Mouse (Mus musculus) left cerebral cortex, postnatal 14 days (tissue): ENCODE data around the gene Rhcg. TPM values are rescaled to one million over a fixed set of nuclear protein-coding genes. Genes with fewer than 3 reads are reported as not detected.
A peak's percentile ranks its signal among the peaks of the same experiment; 100 is the strongest.

Experiments used
- DNase-seq, 2 experiments: peaks; one replicate each; pipeline ENCODE4 v3.0.0; 2021 to 2022; ENCODE audit warnings: low spot score in 2 of 2, mixed read lengths in 1 of 2
- intact Hi-C: fragments of 180-260 bp; cut with DNase I; formaldehyde crosslinking; loops from one replicate; pipeline ENCODE4 v1.15.1; 2025
- long read RNA-seq, 2 experiments: library from polyadenylated mRNA; stranded (forward); transcript quantifications; one replicate each; pipeline ENCODE4 v2.0.0; 2021
- total RNA-seq, 2 experiments: library from RNA; stranded (reverse); gene quantifications; 2 replicates each; pipeline ENCODE4 v1.2.3; 2021

Gene Rhcg
- total RNA-seq, result 1 to 10 TPM; 1.7 to 3.0 TPM
- long read RNA-seq, experiment 1, partial matches to known transcripts, result 1 of 2 reads
- long read RNA-seq, experiment 1, other reads (novel, unspliced or antisense), result 0 of 2 reads
- long read RNA-seq, experiment 2, partial matches to known transcripts, result 0 of 1 reads
- long read RNA-seq, experiment 2, other reads (novel, unspliced or antisense), result 0 of 1 reads

DNA sequence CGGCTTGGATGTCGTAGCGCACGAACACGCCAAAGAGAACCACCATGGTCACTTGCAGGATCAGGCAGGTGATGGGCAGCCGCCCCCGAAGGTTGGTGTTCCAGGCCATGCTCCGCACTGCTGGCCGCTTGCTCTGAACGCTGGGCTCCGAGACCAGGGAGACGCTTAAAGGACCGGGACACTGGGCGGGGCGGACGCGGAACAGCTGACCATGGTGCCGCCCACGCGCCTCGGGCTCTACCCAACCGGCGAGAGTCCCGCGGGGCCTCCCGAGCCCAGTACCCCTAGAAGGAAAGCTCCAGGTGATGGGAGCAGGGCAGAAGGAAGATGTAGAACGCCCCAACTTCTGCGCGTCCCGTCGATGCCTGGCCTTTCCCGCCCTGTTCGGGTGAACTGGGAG lies at the start of gene Rhcg:
Gene Rhcg, minus strand, starts transcription at position 240 of the 400 bp plus-strand sequence.
- DNase-seq, result no peak
- intact Hi-C loops, result loop anchor here (10.0 kb wide), 1 partner anchor 167 kb away; no protein-coding TSS in a partner anchor

DNA sequence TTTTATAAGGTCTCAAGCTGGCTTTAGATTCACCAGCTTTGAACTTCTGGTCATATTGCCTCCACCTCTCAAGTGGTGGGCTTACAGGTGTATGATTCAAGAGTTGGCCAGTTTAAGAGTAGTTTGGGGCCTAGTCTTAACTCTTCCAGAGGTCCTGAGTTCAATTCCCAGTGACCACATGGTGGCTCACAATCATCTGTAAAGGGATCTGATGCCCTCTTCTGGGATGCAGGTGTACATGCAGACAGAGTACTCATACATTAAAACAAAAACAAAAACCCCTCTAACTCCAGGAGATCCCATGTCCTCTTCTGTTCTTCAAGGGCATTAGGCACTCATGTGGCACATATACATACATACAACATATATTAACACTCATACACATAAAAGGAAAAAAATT lies 49.2 kb upstream of the Rhcg start:
- intact Hi-C loops, result no loop called here
- no peak for DNase-seq

DNA sequence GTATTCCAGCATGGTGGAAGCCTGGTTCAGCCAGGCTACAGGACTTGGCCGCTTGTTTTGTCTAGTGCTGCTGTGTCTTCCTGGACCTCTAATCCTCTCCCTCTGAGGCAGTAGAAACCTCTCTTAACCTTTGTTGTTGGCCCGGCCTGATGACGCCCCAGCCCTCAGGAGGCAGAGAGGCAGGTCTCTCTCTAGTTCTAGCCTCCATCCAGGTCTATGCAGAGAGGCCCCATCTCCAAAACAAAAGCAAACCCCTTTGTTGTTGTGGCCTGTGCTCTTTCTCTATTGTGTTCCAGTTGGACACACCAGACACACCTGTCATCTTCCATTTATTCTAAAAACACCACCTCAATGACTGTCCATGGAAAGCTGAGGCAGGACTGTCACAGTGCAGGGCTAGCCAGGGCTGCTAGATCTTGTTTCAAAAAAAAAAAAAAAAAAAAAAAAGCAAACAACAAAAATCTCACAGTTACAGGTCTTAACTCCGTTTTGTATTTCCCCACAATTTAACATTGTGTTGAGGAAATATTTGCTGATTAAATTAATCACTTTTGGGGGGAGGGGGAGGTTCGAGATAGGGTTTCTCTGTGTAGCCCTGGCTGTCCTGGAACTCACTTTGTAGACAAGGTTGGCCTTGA lies 43.9 kb upstream of the Rhcg start:
- no peak for DNase-seq
- intact Hi-C loops, result loop anchor here (5.0 kb wide), 1 partner anchor 61 kb away; no protein-coding TSS in a partner anchor

DNA sequence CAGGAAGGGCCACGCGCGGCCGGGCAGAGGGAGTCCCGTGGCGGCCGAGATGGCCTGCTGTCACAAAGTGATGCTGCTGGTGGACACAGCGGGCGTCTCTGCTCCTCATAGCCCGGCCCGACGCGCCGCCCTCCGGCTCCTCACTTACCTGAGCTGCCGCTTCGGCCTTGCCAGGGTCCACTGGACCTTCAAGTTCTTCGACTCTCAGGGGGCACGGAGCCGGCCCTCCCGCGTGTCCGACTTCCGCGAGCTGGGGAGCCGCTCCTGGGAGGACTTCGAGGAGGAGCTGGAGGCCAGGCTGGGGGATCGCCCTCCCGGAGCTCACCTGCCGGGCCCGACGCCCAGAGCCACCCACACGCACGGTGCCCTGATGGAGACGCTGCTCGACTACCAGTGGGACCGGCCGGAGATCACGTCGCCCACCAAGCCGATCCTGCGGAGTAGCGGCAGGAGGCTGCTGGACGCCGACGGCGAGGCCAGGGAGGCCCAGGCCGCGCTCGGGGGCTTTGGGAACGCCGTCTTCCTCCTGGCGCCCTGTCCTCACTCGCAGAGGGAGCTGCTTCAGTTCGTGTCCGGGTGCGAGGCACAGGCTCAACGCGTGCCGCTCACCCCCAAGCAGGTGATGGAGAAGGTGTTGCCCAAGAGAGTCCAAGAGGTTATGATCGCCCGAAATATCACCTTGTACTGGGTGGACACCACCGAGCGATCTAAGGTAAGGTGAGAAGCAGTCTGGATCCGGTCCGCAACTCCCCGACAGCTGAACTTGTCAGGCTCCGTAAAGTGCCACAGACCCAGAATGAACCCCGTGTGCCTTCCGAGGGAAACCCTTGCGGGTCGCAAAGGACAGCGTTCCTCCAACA lies 43.1 kb upstream of the Rhcg start:
- DNase-seq, result no peak
- intact Hi-C loops, result loop anchor here (5.0 kb wide), 1 partner anchor 62 kb away; no protein-coding TSS in a partner anchor

DNA sequence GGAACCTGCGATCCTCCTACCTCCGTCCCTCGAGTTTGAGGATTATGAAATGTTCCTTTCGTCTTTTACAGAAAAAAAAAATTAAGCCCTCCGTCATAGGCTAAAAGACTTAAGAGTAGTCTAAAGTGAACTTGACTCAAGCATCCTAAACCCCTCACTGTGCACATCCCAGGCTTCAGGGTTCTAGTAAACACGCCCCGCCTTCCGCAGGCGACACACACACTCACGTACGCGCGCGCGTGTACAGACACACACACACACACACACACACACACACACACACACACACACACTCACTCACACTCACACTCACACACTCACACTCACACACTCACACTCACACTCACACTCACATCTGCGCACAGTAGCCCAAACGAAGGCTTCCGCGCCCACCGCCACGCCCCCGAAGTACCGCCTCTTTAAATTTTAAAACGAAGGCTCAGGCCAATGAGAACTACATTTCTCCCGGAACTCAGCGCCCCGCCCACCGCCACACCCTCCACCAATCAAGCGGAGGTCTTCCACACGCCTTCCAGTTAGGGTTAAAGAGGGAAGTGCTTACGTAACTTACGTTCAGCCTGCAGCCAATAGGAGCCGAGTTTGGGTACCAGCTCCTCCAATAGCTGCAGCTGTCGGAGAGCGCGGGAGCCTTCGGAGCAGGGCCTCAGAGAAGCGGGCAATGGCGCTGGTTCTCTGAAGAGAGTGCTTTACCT lies 42.3 kb upstream of the Rhcg start, which contains the start of gene Ticrr:
Gene Ticrr, plus strand, starts transcription at position 619 of the 713 bp plus-strand sequence.
- DNase-seq, result peak; percentile 97 to 98
- intact Hi-C loops, result loop anchor here (5.0 kb wide), 2 partner anchors 63 to 162 kb away; no protein-coding TSS in a partner anchor

DNA sequence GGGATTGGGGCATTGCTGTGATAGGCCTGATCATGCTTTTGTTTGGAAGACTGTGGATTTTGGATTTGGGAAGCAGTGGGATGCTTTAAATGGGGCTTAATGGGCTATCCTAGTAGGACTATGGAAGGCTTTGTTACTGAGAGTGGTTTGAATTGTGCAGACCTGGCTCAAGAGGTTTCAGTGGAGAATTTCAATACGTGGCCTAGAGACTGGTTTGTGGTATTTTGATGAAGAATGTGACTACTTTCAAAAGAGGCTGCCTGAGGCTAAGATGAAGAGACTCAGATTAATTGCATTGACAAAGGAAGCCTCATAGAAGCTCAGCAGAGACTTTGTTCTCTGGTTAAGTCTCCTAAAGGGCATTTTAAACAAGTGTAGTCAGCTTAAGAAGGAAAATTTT lies 37.1 kb upstream of the Rhcg start:
- no peak for DNase-seq
- intact Hi-C loops, result no loop called here

DNA sequence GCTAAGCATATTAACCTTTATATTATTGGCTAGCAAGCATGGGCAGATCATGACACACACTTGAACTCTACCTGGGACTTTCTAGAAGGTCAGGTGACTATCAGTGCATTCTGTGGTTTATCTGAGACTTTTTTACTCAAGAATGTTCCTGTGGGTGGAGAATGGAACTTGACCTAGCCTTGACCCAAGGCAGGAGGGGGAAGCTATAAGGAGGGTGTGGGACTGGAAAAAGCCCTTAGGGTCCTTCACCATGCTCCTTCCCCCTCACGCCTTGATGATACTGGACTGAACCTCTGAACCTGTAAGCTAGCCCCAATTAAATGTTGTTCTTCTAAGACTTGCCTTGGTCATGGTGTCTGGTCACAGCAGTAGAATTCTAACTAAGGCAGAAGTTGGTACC lies 36.7 kb upstream of the Rhcg start:
- intact Hi-C loops, result no loop called here
- DNase-seq, result no peak

DNA sequence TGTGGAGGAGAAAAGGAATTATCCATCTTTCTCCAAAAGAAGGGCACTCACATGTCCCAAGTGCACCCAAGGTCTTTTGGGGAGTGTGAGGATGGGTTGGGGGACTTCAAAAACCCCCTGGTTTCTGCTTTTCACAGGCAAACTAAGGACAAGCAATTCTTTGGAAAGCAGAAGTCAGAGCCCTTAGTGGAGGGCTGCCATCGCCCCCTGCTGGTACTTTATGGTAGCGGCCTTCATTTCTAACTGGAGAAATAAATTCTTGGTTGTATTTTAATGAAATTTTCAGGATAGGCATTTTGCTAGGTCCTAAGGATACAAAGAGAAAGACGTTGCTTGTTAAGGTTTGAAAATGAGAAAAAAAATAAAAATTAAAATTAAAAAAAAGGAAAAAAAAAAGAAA lies 31.5 kb upstream of the Rhcg start:
- DNase-seq, result peak; percentile 39 to 77
- intact Hi-C loops, result loop anchor here (2.0 kb wide), 1 partner anchor 36 kb away; no protein-coding TSS in a partner anchor

DNA sequence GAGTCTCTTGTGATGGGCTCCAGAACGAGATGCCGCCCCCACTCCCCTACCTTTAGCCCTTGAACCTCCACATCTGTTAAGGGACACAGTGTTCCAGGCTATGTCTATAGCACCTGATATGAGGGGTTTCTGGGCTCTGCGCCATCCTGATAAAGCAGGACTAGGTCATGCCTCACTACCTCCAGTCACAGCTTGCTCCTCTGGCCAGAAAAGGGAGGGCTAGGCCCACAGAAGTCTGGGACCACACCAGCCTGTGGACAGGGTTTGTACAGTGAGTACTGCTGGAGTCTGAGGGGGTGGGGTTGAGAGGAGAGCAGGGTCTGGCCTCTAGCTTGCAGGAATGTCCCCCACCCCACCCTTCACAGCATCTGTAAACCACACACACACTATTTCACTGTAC lies 29.8 kb upstream of the Rhcg start:
- no peak for DNase-seq
- intact Hi-C loops, result no loop called here

DNA sequence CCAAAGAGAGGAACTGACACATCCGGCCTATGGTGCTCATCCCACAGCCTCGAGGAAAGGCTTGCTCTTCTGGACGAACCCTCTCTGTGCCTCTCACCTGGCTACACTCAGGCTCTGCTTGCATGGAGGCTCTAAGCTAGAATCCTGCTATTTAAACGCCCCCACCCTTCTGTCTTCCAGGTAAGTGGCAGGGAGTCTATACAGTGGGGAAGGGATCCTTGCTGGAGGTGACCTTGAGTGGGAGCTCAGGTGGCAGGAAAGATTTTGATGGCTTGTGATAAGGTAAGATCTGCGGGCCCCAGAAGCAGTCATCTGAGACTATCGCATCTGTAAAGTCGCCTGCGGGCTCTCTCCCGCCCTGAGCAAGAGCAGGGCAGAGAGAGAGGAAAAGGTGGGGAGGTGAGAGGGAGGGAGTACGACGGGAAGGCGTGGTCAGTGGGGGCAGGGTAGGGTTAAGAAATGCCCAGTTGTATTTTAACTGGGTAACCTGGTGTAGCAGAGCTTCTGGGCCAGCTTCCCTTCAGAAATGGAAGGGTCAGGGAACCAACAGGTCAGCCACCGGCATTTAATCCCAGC lies 14.4 kb upstream of the Rhcg start:
- DNase-seq, result no peak
- intact Hi-C loops, result no loop called here

DNA sequence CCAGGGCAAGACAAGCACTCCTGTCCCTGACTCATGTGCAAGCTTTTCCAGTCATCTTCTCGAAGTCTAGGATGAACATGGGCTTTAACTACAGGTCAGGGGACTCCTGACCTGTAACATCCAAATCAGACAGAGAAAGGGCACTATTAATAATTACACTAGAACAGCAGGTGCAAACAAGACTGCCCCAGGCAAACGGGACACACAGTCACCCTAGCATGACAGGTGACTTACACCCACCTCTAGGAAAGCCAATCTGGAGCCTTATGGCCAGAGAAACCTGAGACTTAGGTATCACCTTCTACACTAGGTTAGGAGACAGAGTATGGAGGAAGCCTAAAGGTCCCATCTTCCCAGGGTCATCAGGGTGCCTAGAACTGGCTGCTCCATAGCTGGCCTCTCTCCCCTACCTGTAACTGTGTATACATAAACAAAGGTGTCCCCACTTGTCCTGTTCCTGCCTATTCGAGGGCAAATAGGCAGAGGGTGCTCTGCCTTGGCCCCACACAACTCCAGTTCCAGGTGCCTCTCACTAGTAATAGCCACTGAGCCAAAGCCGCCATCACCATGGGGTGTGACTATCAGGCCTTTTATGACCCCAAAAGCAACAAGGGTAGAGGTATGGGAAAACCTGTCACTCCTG lies 10.9 kb upstream of the Rhcg start:
- no peak for DNase-seq
- intact Hi-C loops, result no loop called here

DNA sequence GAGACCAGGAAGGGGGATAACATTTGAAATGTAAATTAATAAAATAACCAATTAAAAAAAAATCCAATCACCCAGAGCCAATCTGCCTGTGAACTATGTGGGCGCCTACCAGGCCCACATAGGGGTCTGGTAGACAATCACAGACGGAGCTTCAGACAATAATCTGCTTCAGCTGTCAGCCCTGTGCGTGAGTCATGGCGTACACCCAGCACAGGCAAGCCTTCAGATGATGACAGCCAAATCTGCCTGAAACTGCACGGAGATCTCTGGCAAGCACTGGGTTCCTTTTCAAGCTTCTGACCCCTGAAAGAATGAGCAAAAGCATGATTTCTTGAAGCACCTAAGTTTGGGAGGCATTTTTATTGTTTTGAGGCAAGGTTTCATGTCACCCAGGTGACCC lies 8.7 kb upstream of the Rhcg start:
- DNase-seq, result no peak

DNA sequence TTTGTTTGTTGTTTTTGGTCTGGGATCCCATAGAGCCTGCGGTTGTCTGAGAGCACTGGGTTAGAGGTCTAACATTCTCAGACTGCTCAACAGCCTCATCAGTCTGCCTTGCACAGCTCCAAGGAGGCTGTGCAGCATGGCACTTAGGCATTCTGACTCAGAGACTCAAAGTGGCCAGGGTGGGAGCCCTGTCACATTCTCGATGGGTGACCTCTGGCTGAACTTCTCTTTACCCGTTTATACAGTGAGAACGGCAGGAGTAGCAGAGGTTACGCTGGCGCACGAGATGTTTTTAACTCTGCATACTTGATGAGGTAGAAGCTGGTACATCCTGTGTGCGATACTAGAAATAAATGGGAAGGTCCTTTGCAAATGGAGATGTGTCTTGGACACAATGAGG lies 5.6 kb upstream of the Rhcg start:
- intact Hi-C loops, result no loop called here
- DNase-seq, result no peak

More for the DNA sequence above, 8.7 kb upstream of the Rhcg start:
- intact Hi-C loops, result no loop called here

DNA sequence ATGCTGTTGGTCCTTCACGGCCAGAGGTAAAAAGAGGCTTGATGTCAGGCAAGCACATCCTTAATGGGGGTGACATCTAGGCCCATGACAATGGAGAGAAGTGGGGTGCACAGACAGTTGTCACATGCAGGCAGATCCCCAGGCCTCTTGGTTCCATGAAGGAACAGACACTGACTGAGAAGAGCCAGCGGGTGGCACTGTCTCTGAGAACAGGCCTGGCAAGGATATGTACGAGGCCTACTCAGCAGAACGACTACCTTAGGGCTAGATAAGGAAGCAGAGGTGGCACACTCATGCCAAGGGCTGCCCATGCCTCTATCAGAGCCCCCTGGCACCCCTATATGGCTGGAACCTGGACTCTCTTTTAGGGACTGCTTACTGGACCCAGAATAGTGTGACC lies 2.0 kb upstream of the Rhcg start:
- intact Hi-C loops, result loop anchor here (10.0 kb wide), 1 partner anchor 165 kb away; no protein-coding TSS in a partner anchor
- no peak for DNase-seq

DNA sequence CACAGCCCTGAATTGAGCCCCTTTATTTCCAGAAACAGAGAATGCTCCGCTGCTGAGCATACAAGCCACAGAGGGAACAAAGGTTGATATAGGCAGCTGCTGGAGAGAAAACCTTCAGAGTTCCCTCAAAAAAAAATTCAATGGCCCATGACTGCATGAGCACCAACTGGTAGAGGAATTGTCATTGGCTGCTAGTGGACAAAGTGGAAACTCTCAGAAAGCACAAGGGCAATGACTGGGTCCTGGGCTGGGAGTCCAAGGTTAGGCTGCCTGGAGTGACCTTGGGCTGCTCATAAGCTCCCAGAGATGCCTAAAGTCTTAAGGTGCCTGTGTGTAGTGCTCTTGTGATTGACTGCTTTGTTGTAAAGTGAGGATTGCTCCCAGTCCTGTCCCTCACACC lies 1.5 kb downstream of the Rhcg start:
- DNase-seq, result no peak
- intact Hi-C loops, result loop anchor here (10.0 kb wide), 1 partner anchor 169 kb away; no protein-coding TSS in a partner anchor

DNA sequence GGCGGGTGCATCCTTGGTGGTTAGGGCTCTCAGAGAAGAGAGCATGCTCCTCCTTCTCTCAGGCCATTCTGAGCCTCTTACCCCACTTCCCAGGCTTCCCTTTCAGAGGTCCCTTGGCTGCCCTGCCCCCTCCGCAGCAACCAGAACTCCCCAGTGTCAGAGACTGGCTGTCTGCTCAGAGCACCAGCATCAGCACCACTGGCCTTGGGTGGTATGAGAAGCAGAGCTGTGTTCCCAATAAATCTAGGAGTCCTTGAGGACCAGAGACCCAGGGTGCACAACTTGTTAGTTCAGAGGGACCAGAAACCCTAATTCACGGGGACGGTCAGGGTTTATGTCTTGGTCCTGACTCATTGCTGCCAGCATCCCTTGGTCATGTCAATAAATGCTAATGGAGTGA lies 2.4 kb downstream of the Rhcg start:
- intact Hi-C loops, result loop anchor here (10.0 kb wide), 1 partner anchor 170 kb away; no protein-coding TSS in a partner anchor

DNA sequence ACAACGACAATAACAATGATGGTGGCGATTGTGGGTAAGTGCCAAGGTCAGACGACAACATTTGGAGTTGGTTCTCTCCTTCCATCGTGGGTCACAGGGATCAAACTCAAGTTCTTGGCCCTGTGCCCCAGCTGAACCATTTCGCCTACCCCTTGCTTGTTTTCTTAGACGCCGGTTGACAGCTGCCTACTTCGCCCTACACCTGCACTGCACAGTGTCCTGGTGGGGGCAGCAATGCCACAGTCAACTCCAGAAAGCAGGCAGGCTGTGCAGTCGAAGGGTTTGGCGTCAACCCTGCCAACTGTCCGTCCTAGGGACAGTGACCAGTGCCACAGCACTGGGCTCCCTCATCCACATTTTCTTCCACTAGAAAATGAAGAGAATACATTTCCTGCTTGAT lies 4.1 kb downstream of the Rhcg start:
- no peak for DNase-seq
- intact Hi-C loops, result loop anchor here (2.0 to 10.0 kb wide), 3 partner anchors 35 to 171 kb away; no protein-coding TSS in a partner anchor

More for the DNA sequence above, 2.4 kb downstream of the Rhcg start:
- no peak for DNase-seq

DNA sequence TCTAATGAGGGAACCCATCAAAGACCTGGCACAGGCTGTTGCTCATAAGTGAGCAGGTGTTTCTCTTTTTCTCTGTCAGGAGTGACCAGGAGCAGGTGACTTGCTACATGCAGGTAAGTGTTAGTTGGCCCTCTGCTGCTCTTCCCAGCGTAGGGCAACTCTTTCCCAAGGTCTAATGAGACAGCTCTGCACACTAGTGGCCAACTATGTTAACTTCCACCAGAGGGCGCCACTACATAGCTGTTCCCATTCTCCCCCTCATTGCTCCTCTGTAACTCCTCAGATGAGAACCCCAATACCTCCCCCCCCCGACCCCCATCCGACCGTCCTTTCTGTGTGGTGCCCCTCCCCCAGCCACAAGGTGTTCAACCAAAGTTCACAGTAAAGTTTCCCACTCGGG lies 4.7 kb downstream of the Rhcg start:
- peak; percentile 71 for DNase-seq
- intact Hi-C loops, result loop anchor here (2.0 to 10.0 kb wide), 3 partner anchors 36 to 172 kb away; no protein-coding TSS in a partner anchor
